11 mouse cellular contexts compared by ENCODE assay signal in genomic region chr16:10838487-10839245, GRCm38 (mm10). TPM values are rescaled to one million over a fixed set of nuclear protein-coding genes. Genes with fewer than 3 reads are reported as not detected.
A peak's percentile ranks its signal among the peaks of the same experiment; 100 is the strongest.
DNase-seq lines count a peak whose midpoint lies in the region; ATAC-seq lines count a peak whose summit lies in the region.
"Had no signal": no experiment of that assay in that cellular context is flagged by ENCODE, and none has a peak within 500 bp of the region (broad histone marks: within the 10 kb centered on the region; RNA-seq: fewer than 3 reads in every experiment).

No protein-coding gene starts in this region.

- no peaks in the 10 kb centered on the region for H3K36me3 ChIP-seq in liver, embryonic 16.5 days (ENCODE audit: control insufficient read depth, insufficient read depth)

- H3K9ac ChIP-seq in liver, embryonic 16.5 days (ENCODE audit: low read depth, low read length): no peak overlapping the region

- no peak overlapping the region for H3K4me3 ChIP-seq in liver, embryonic 16.5 days (ENCODE audit: low read depth, low read length)

- no peaks in the 10 kb centered on the region for H3K9me3 ChIP-seq in liver, embryonic 16.5 days (replicated peaks; ENCODE audit: control insufficient read depth, low read length)

- DNase-seq in thymus, postnatal 14 days: peak; percentile 37
- no peak for DNase-seq in thymus, postnatal 4 days
- DNase-seq in heart, postnatal 4 days: peak; percentile 36
- no peak for DNase-seq in cerebellum, postnatal 36 days
- DNase-seq in layer of hippocampus, postnatal 10 days (ENCODE audit: low spot score in 2 of 2): no peak
- DNase-seq in thymus, postnatal 0 days (ENCODE audit: low spot score): no peak
- DNase-seq: adrenal gland, postnatal 25 days had no signal

- H3K4me2 ChIP-seq in liver, embryonic 16.5 days (ENCODE audit: low read depth, low read length): peak overlapping the region; percentile 21; the same call in 1 of the 2 replicates

- no peak for ATAC-seq in liver, embryonic 16.5 days (ENCODE audit: low read depth)
- ATAC-seq in megakaryocyte-erythroid progenitor cell, adult 5-6 weeks (replicated peaks; ENCODE audit: low FRiP score, low TSS enrichment, poor library complexity, severe bottlenecking): no peak

- H3K27ac ChIP-seq in liver, embryonic 16.5 days (ENCODE audit: low read length): peak overlapping the region; percentile 52

- H3K27me3 ChIP-seq in liver, embryonic 16.5 days (ENCODE audit: control insufficient read depth, insufficient read depth, low read depth, low read length): no peaks in the 10 kb centered on the region

- 26% methylated on average over 10 of the region's 10 CpGs for WGBS in liver, embryonic 16.5 days (ENCODE audit: insufficient replicate concordance)

- peaks cover 22% of the 10 kb centered on the region for H3K4me1 ChIP-seq in liver, embryonic 16.5 days (ENCODE audit: control insufficient read depth, low read depth, low read length)

RNA-seq across cellular contexts. Expression of gene Rmi2, which starts 3.8 kb away (rescaled TPM):
- 1 to 10 TPM; 5.1 to 5.5 TPM for total RNA-seq in heart, postnatal 4 days (2021)
- polyA plus RNA-seq in liver, embryonic 16.5 days (2015; fragmentation: Nextera tagmentation; extraction: Ambion mirVana): 1.2 and 1.5 TPM in 2 replicates
- total RNA-seq in megakaryocyte-erythroid progenitor cell, adult 5-6 weeks (2014; fragmentation: Nextera tagmentation): 1.3 and 6.6 TPM in 2 replicates
- total RNA-seq in megakaryocyte-erythroid progenitor cell, adult 5-6 weeks (2017): 4.7 and 5.5 TPM in 2 replicates
- total RNA-seq in layer of hippocampus, postnatal 10 days (2021): under 1 TPM; 0.29 to 0.48 TPM
- polyA plus RNA-seq in thymus, postnatal 0 days (2015; fragmentation: Nextera tagmentation; extraction: Ambion mirVana): 8.6 and 12.6 TPM in 2 replicates

RNA-seq across cellular contexts. Expression of gene Gm11172, which starts 26.0 kb away (rescaled TPM):
- total RNA-seq in heart, postnatal 4 days (2021): not detected
- polyA plus RNA-seq in liver, embryonic 16.5 days (2015; fragmentation: Nextera tagmentation; extraction: Ambion mirVana): not detected in 2 replicates
- total RNA-seq in megakaryocyte-erythroid progenitor cell, adult 5-6 weeks (2014; fragmentation: Nextera tagmentation): not detected in 2 replicates
- total RNA-seq in megakaryocyte-erythroid progenitor cell, adult 5-6 weeks (2017): not detected in 2 replicates
- total RNA-seq in layer of hippocampus, postnatal 10 days (2021): not detected
- not detected in 2 replicates for polyA plus RNA-seq in thymus, postnatal 0 days (2015; fragmentation: Nextera tagmentation; extraction: Ambion mirVana)
- total RNA-seq: adrenal gland, postnatal 25 days; heart, postnatal 10 days had no signal
- polyA plus RNA-seq: neural tube, embryonic 14.5 days had no signal

RNA-seq across cellular contexts. Expression of gene Prm1, which starts 33.0 kb away (rescaled TPM):
- total RNA-seq in heart, postnatal 4 days (2021): not detected
- polyA plus RNA-seq in liver, embryonic 16.5 days (2015; fragmentation: Nextera tagmentation; extraction: Ambion mirVana): not detected in 2 replicates
- total RNA-seq in megakaryocyte-erythroid progenitor cell, adult 5-6 weeks (2014; fragmentation: Nextera tagmentation): not detected in 2 replicates
- not detected in 2 replicates for total RNA-seq in megakaryocyte-erythroid progenitor cell, adult 5-6 weeks (2017)
- total RNA-seq in layer of hippocampus, postnatal 10 days (2021): not detected
- 1.4 and 2.1 TPM in 2 replicates for polyA plus RNA-seq in thymus, postnatal 0 days (2015; fragmentation: Nextera tagmentation; extraction: Ambion mirVana)
- total RNA-seq: adrenal gland, postnatal 25 days; heart, postnatal 10 days had no signal
- polyA plus RNA-seq: neural tube, embryonic 14.5 days had no signal

RNA-seq across cellular contexts. Expression of gene Prm2, which starts 42.7 kb away (rescaled TPM):
- not detected for total RNA-seq in heart, postnatal 4 days (2021)
- polyA plus RNA-seq in liver, embryonic 16.5 days (2015; fragmentation: Nextera tagmentation; extraction: Ambion mirVana): not detected in 2 replicates
- total RNA-seq in megakaryocyte-erythroid progenitor cell, adult 5-6 weeks (2014; fragmentation: Nextera tagmentation): not detected in 2 replicates
- total RNA-seq in megakaryocyte-erythroid progenitor cell, adult 5-6 weeks (2017): not detected in 2 replicates
- not detected for total RNA-seq in layer of hippocampus, postnatal 10 days (2021)
- not detected in 2 replicates for polyA plus RNA-seq in thymus, postnatal 0 days (2015; fragmentation: Nextera tagmentation; extraction: Ambion mirVana)
- total RNA-seq: adrenal gland, postnatal 25 days; heart, postnatal 10 days had no signal
- polyA plus RNA-seq: neural tube, embryonic 14.5 days had no signal

RNA-seq across cellular contexts. Expression of gene Prm3, which starts 48.0 kb away (rescaled TPM):
- total RNA-seq in heart, postnatal 4 days (2021): not detected
- not detected in 2 replicates for polyA plus RNA-seq in liver, embryonic 16.5 days (2015; fragmentation: Nextera tagmentation; extraction: Ambion mirVana)
- not detected in 2 replicates for total RNA-seq in megakaryocyte-erythroid progenitor cell, adult 5-6 weeks (2014; fragmentation: Nextera tagmentation)
- not detected in 2 replicates for total RNA-seq in megakaryocyte-erythroid progenitor cell, adult 5-6 weeks (2017)
- total RNA-seq in layer of hippocampus, postnatal 10 days (2021): not detected
- polyA plus RNA-seq in thymus, postnatal 0 days (2015; fragmentation: Nextera tagmentation; extraction: Ambion mirVana): not detected in 2 replicates
- total RNA-seq: adrenal gland, postnatal 25 days; heart, postnatal 10 days had no signal
- polyA plus RNA-seq: neural tube, embryonic 14.5 days had no signal

Comparison
In these comparisons a context has a peak if more than half of its experiments do, and no peak if none do; other contexts are left out.
1. DNase-seq: peak in thymus, postnatal 14 days (single experiment) and heart, postnatal 4 days (single experiment); none in thymus, postnatal 4 days (single experiment), cerebellum, postnatal 36 days (0 of 2), layer of hippocampus, postnatal 10 days (0 of 2) and thymus, postnatal 0 days (single experiment).